Mouse (Mus musculus) gastrocnemius, postnatal 10 days (tissue): ENCODE measurements around the gene Dbx2. TPM values are rescaled to one million over a fixed set of nuclear protein-coding genes. Genes with fewer than 3 reads are reported as not detected.
A peak's percentile ranks its signal among the peaks of the same experiment; 100 is the strongest.

ENCODE experiments used
- DNase-seq: peaks from one replicate; pipeline ENCODE4 v3.0.0; 2021; ENCODE audit warnings: mixed read lengths
- long read RNA-seq, 2 experiments: library from polyadenylated mRNA; stranded (forward); transcript quantifications; one replicate each; pipeline ENCODE4 v2.0.0; 2021
- total RNA-seq, 2 experiments: library from RNA; stranded (reverse); gene quantifications; 2 replicates each; pipeline ENCODE4 v1.2.3; 2021

Dbx2 gene
- total RNA-seq = under 1 TPM; 0.18 to 0.35 TPM
- long read RNA-seq, experiment 1 = 0 reads
- long read RNA-seq, experiment 2 = 0 reads

GRCm38 (mm10) chr15:95655860-95656259, at the start of gene Dbx2:
Gene Dbx2 (minus strand): TSS chr15:95655960.
- DNase-seq = no peak

GRCm38 (mm10) chr15:95702206-95702605, 46.4 kb upstream of the Dbx2 start:
- no peak for DNase-seq

- DNase-seq = no peak
Observed at GRCm38 (mm10) chr15:95701573-95701972, 45.8 kb upstream of the Dbx2 start.

- no peak for DNase-seq
Observed at GRCm38 (mm10) chr15:95699371-95699770, 43.6 kb upstream of the Dbx2 start.

- DNase-seq = no peak
Observed at GRCm38 (mm10) chr15:95693759-95694158, 38.0 kb upstream of the Dbx2 start.

- no peak for DNase-seq
Observed at GRCm38 (mm10) chr15:95691594-95691993, 35.8 kb upstream of the Dbx2 start.

GRCm38 (mm10) chr15:95691129-95691528, 35.4 kb upstream of the Dbx2 start:
- no peak for DNase-seq

- no peak for DNase-seq
Observed at GRCm38 (mm10) chr15:95682620-95683019, 26.9 kb upstream of the Dbx2 start.

- DNase-seq = no peak
Observed at GRCm38 (mm10) chr15:95675645-95676044, 19.9 kb upstream of the Dbx2 start.

GRCm38 (mm10) chr15:95675176-95675575, 19.4 kb upstream of the Dbx2 start:
- DNase-seq = no peak

- DNase-seq = peak; percentile 16
Observed at GRCm38 (mm10) chr15:95667209-95667608, 11.4 kb upstream of the Dbx2 start.

- no peak for DNase-seq
Observed at GRCm38 (mm10) chr15:95665002-95665401, 9.2 kb upstream of the Dbx2 start.

GRCm38 (mm10) chr15:95661718-95662117, 6.0 kb upstream of the Dbx2 start:
- DNase-seq = no peak

GRCm38 (mm10) chr15:95660368-95660767, 4.6 kb upstream of the Dbx2 start:
- no peak for DNase-seq

GRCm38 (mm10) chr15:95654211-95654897, 1.4 kb downstream of the Dbx2 start:
- DNase-seq = peak; percentile 29

GRCm38 (mm10) chr15:95653812-95654210, 1.9 kb downstream of the Dbx2 start:
- no peak for DNase-seq

- no peak for DNase-seq
Observed at GRCm38 (mm10) chr15:95652898-95653707, 2.7 kb downstream of the Dbx2 start.

GRCm38 (mm10) chr15:95651824-95652223, 3.9 kb downstream of the Dbx2 start:
- DNase-seq = no peak

- no peak for DNase-seq
Observed at GRCm38 (mm10) chr15:95643505-95644029, 12.2 kb downstream of the Dbx2 start.

- DNase-seq = no peak
Observed at GRCm38 (mm10) chr15:95640347-95640746, 15.4 kb downstream of the Dbx2 start.

GRCm38 (mm10) chr15:95639829-95640134, 16.0 kb downstream of the Dbx2 start:
- no peak for DNase-seq

- DNase-seq = no peak
Observed at GRCm38 (mm10) chr15:95639115-95639828, 16.5 kb downstream of the Dbx2 start.

- DNase-seq = no peak
Observed at GRCm38 (mm10) chr15:95624396-95624795, 31.4 kb downstream of the Dbx2 start.
